Mouse (Mus musculus) lung, embryonic 14.5 days (tissue): ENCODE results near the gene Olfr362. TPM values are rescaled to one million over a fixed set of nuclear protein-coding genes. Genes with fewer than 3 reads are reported as not detected.
"Not testable (repeated sequence)": the region's sequence is repeated elsewhere in the genome, so short reads cannot be mapped to it uniquely, and the experiment has no call there.

Experiments
- ATAC-seq: fragments of 200-750 bp; cut with Nextera tagmentation; 2 replicates; pipeline ENCODE4 v1.8.0; 2017; ENCODE audit warnings: mild to moderate bottlenecking, moderate TSS enrichment, moderate library complexity; ENCODE audit not compliant: insufficient read depth
- DNase-seq: peaks from one replicate; pipeline ENCODE4 v3.0.0-alpha.2; 2015
- H3K27ac ChIP-seq: fragments of 300-500 bp; sonication (generic); 2 replicates; pipeline ENCODE4 v1.5.1; 2014; ENCODE audit warnings: low read depth, mild to moderate bottlenecking, moderate library complexity
- H3K27me3 ChIP-seq: fragments of 300-500 bp; sonication (generic); 2 replicates; pipeline ENCODE4 v1.6.1; 2014; ENCODE audit warnings: low read length, control low read depth; ENCODE audit not compliant: insufficient read depth
- H3K36me3 ChIP-seq: fragments of 300-500 bp; sonication (generic); 2 replicates; pipeline ENCODE4 v1.6.1; 2014; ENCODE audit warnings: control low read depth; ENCODE audit not compliant: insufficient read depth
- H3K4me1 ChIP-seq: fragments of 300-500 bp; sonication (generic); 2 replicates; pipeline ENCODE4 v1.6.1; 2014; ENCODE audit warnings: antibody characterized with exemption, control low read depth; ENCODE audit not compliant: insufficient read depth
- H3K4me2 ChIP-seq: fragments of 300-500 bp; sonication (generic); 2 replicates; pipeline ENCODE4 v1.6.1; 2014; ENCODE audit warnings: mild to moderate bottlenecking
- H3K4me3 ChIP-seq: fragments of 300-500 bp; sonication (generic); 2 replicates; pipeline ENCODE4 v1.5.1; 2014; ENCODE audit warnings: low read depth, low read length
- H3K9ac ChIP-seq: fragments of 300-500 bp; sonication (generic); 2 replicates; pipeline ENCODE4 v1.6.1; 2014
- H3K9me3 ChIP-seq: fragments of 300-500 bp; sonication (generic); 2 replicates; pipeline ENCODE4 v1.6.1; 2016; ENCODE audit warnings: low read depth, low read length, control low read depth
- CTCF ChIP-seq: IDR thresholded peaks from 2 replicates; pipeline ENCODE4 v1.5.1; 2016; ENCODE audit warnings: antibody characterized with exemption, low read depth
- WGBS: fragments of 180-500 bp; shearing (Covaris S2); extraction: QIAGEN DNeasy Blood & Tissue Kit; methylation state at CpG from one replicate; pipeline ENCODE4 v1.1.7; 2014; 5-methylcytosine and 5-hydroxymethylcytosine counted together
- polyA plus RNA-seq: library from polyadenylated mRNA; unstranded; fragments of >200 nt; fragmentation: Nextera tagmentation; extraction: Ambion mirVana; gene quantifications from 2 replicates; pipeline ENCODE4 v1.2.1, GENCODE M21; 2014

Olfr362 gene
- polyA plus RNA-seq: not detected in 2 replicates

GRCm38 (mm10) chr2:37117810-37118209, at the start of gene Olfr362:
Gene Olfr362 (minus strand): TSS chr2:37117910.
- no peak for TF ChIP-seq CTCF
- H3K27me3 ChIP-seq: no peaks in the 10 kb centered on the region
- H3K9me3 ChIP-seq: no peaks in the 10 kb centered on the region
- H3K27ac ChIP-seq: no peak within 1 kb of the TSS
- H3K4me2 ChIP-seq: no peak within 1 kb of the TSS
- WGBS: 90% methylated on average over 1 of the region's 1 CpGs
- DNase-seq (no peak), ATAC-seq (no peak)
- no peak within 1 kb of the TSS for H3K9ac ChIP-seq
- no peaks in the 10 kb centered on the region for H3K4me1 ChIP-seq
- no peak within 1 kb of the TSS for H3K4me3 ChIP-seq
- no peaks in the 10 kb centered on the region for H3K36me3 ChIP-seq

DNA sequence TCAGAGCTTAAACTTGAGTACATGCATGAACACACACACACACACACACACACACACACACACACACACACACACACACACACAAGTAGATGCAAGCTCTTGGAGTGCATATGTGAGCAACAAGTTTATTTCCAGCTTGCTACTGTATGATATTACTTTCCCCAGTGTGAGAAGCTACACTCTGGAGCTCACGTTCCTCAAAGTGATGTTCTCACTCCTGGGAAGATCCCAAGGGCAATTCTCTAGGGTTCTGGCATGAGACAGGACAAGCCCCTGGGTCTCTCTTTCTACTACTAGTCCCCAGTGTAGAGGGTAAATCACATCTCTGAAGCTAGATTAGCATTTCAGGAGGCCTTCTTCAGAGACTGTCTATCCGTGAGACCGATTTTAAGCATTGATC, 21.3 kb upstream of the Olfr362 start, which contains the start of gene Olfr364-ps1:
Olfr364-ps1 (plus strand) TSS at position 301 of the 400 bp plus-strand sequence.
- no peak within 1 kb of the TSS for H3K27ac ChIP-seq
- H3K4me3 ChIP-seq: no peak within 1 kb of the TSS
- TF ChIP-seq CTCF: no peak
- no peak within 1 kb of the TSS for H3K9ac ChIP-seq
- H3K4me2 ChIP-seq: no peak within 1 kb of the TSS
- H3K36me3 ChIP-seq: no peaks in the 10 kb centered on the region
- WGBS: 79% methylated on average over 3 of the region's 3 CpGs
- H3K4me1 ChIP-seq: no peaks in the 10 kb centered on the region
- ATAC-seq (no peak), DNase-seq (no peak)
- H3K27me3 ChIP-seq: no peaks in the 10 kb centered on the region
- no peaks in the 10 kb centered on the region for H3K9me3 ChIP-seq

DNA sequence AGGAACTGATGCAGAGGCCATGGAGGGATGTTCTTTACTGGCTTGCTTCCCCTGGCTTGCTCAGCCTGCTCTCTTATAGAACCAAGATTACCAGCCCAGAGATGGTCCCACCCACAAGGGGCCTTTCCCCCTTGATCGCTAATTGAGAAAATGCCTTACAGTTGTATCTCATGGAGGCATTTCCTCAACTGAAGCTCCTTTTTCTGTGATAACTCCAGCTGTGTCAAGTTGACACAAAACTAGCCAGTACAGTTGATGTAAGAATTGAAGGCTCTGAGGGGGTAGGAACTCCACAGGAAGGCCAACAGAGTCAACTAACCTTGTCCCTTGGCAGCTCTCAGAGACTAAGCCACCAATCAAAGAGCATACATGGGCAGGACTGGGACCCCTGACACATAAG, 28.5 kb downstream of the Olfr362 start, which contains the start of gene Olfr361:
Olfr361 (minus strand) TSS at position 101 of the 400 bp plus-strand sequence.
- ATAC-seq, H3K4me1 ChIP-seq, H3K4me3 ChIP-seq, H3K4me2 ChIP-seq, H3K9ac ChIP-seq, H3K9me3 ChIP-seq, DNase-seq, H3K36me3 ChIP-seq, H3K27me3 ChIP-seq, H3K27ac ChIP-seq: not testable (repeated sequence)
- 40% methylated on average over 1 of the region's 1 CpGs for WGBS

GRCm38 (mm10) chr2:37065446-37065845, 52.3 kb downstream of the Olfr362 start, which contains the start of gene Olfr360:
Gene Olfr360 (plus strand): TSS chr2:37065746.
- Histone ChIP-seq H3K4me3 (no peak within 1 kb of the TSS), H3K9ac (no peak within 1 kb of the TSS), H3K9me3 (no peaks in the 10 kb centered on the region), H3K4me2 (no peak within 1 kb of the TSS), H3K36me3 (no peaks in the 10 kb centered on the region), H3K27ac (no peak within 1 kb of the TSS), H3K27me3 (no peaks in the 10 kb centered on the region), H3K4me1 (no peaks in the 10 kb centered on the region)
- no peak for ATAC-seq
- TF ChIP-seq CTCF: no peak
- DNase-seq: no peak

Other genes with a start within 250 kb of the Olfr362 start
- gene Olfr352, start 249.4 kb downstream of the Olfr362 start, polyA plus RNA-seq: not detected in 2 replicates
- not detected in 2 replicates for gene Olfr353, start 225.0 kb downstream of the Olfr362 start, polyA plus RNA-seq
- not detected in 2 replicates for gene Olfr354, start 212.2 kb downstream of the Olfr362 start, polyA plus RNA-seq
- gene Olfr355, start 189.0 kb downstream of the Olfr362 start, polyA plus RNA-seq: not detected in 2 replicates
- gene Olfr356, start 180.8 kb downstream of the Olfr362 start, polyA plus RNA-seq: not detected in 2 replicates
- gene Olfr357, start 124.1 kb downstream of the Olfr362 start, polyA plus RNA-seq: not detected in 2 replicates
- gene Olfr358, start 108.6 kb downstream of the Olfr362 start, polyA plus RNA-seq: not detected in 2 replicates
- gene Olfr360, start 52.2 kb downstream of the Olfr362 start, polyA plus RNA-seq: not detected in 2 replicates
- gene Olfr361, start 28.6 kb downstream of the Olfr362 start, polyA plus RNA-seq: not detected in 2 replicates
- gene Olfr364-ps1, start 21.4 kb upstream of the Olfr362 start, polyA plus RNA-seq: not detected in 2 replicates
- gene Olfr365, start 70.3 kb upstream of the Olfr362 start, polyA plus RNA-seq: not detected in 2 replicates
- not detected in 2 replicates for gene Olfr366, start 93.7 kb upstream of the Olfr362 start, polyA plus RNA-seq
- not detected in 2 replicates for gene Olfr368, start 208.6 kb upstream of the Olfr362 start, polyA plus RNA-seq
- 47.1 and 52.5 TPM in 2 replicates for gene Pdcl, start 241.4 kb upstream of the Olfr362 start, polyA plus RNA-seq